Mouse (Mus musculus): Measurements from ENCODE around the gene Unc5a. TPM values are rescaled to one million over a fixed set of nuclear protein-coding genes. Genes with fewer than 3 reads are reported as not detected.

Gene Unc5a
- total RNA-seq, 2 experiments from 2014 or later, result 104 to 107 TPM

- DNase-seq (ENCODE audit: low spot score in 2 of 2), result no peak
These were observed 48.4 kb downstream of the Unc5a start for GRCm38 (mm10) chr13:54997568-54997967.

DNA sequence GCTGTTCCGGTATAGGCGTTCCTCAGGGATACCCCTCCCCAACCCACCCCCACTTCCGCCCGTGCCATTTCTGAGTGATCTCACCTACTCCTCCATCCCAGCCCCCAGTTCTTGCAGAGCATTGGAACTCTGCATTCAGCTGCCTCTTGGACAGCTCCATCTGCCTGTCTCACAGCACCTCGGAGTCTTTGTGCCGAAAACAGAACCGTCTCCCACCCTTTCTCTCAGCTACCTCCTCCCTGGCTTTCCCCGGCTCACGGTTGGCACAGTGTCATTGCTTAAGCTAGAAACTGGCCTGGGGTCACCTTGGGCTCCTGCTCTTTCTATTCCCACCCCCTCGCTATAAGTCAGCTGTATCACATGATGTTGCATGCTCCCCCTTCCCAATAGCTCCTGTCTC is 51.2 kb downstream of the Unc5a start:
- peak; percentile 53 to 74 for DNase-seq (ENCODE audit: low spot score in 2 of 2)

GRCm38 (mm10) chr13:55002090-55002489 is 52.9 kb downstream of the Unc5a start:
- DNase-seq (ENCODE audit: low spot score in 2 of 2), result peak; percentile 48 to 51

DNA sequence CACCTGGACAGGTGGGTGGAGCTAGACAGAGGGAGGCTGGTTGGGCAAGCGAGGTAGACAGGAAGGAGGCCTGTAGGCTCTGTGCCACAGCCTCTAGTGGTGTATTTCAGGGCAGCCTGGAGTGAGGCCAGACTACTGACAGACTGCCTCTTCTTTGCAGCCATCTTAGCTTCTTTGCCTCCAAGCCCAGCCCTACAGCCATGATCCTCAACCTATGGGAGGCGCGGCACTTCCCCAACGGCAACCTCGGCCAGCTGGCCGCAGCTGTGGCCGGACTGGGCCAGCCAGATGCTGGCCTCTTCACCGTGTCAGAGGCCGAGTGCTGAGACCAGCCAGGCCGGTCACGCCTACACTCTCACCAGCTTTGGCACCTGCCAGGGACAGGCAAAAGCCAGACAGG is 55.4 kb downstream of the Unc5a start:
- no peak for DNase-seq (ENCODE audit: low spot score in 2 of 2)

- peak in 1 of 2 experiments; percentile 52 for DNase-seq (ENCODE audit: low spot score in 2 of 2)
These were observed 56.6 kb downstream of the Unc5a start for GRCm38 (mm10) chr13:55005691-55006414.

DNA sequence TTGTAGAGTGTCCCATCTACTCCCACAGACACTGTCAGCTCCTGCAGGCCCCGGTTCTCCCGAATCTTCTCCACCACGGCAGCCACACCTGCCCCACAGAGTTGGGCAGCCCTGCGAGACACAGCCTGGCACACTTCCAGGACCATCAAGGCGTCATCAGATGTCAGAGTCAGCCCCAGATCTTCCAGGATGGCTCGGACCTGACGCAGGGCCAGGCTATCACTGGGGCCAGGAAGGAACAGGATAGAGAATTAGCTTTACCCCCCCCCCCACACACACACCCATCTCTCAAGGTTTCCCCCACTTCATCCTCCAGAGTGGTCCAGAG is 57.2 kb downstream of the Unc5a start:
- DNase-seq (ENCODE audit: low spot score in 2 of 2), result peak in 1 of 2 experiments; percentile 31

DNA sequence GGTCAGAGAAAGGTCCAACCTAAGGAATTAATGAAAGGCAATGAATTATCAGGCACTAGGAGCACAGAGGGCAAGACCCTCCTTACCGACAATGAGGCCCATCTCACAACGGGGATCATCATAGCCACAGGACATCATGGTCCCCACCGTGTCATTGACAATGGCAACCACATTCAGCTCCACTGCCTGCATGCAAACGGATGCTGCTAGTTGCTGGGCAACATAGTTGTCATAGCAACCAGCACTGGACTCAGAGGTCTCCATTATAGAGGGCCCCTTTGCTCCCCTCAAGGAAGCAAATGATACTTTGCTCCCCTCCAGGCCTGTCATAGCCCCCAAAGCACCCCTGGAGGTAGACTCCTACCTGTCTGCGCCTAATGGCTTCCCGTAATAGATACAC is 59.4 kb downstream of the Unc5a start:
- no peak for DNase-seq (ENCODE audit: low spot score in 2 of 2)

DNA sequence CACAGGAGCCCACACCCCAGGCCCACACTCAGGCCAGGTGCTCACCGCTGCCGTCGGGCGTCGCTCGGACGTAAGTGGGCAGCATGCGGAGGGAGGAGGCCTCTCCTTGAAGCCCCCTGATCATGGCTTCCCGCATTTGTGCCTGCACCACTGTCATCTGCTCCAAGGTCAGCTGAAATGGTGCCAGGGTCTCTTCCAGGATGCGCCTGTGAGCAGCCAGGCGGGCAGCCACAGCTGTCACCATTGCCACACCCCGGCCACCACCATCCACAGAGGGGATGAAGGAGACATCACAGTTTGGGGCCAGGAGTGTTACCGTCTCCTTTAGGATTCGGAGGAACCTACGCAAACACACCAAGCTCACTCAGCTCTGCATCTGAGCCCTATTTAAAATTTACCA is 61.9 kb downstream of the Unc5a start:
- no peak for DNase-seq (ENCODE audit: low spot score in 2 of 2)

DNA sequence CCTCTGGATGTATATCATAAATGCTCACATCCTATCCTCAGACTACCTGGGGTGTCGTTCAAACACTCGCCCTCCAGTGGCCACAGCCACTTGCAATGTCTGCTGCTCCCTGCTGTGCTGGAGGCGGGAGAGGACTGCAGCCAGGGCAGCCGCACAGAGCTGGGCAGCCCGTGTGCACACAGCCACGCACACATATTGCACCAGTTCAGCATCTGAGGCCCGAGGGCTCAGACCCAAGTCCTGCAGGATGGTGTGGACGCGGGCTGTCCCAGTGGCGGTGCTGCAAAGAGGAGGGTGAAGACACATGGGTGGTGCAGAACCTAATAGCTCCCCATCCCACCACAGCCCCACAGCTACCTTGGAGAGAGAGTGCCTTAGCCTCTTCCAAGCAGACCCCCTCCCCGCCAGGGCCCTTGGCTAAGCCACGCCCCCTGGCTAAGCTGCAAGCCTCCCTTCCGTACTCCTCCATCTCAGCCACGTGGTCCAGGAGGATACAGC is 62.8 kb downstream of the Unc5a start:
- no peak for DNase-seq (ENCODE audit: low spot score in 2 of 2)

- no peak for DNase-seq (ENCODE audit: low spot score in 2 of 2)
These were observed 64.6 kb downstream of the Unc5a start for GRCm38 (mm10) chr13:55013702-55014344.

GRCm38 (mm10) chr13:55014451-55014850 is 65.2 kb downstream of the Unc5a start:
- no peak for DNase-seq (ENCODE audit: low spot score in 2 of 2)

DNA sequence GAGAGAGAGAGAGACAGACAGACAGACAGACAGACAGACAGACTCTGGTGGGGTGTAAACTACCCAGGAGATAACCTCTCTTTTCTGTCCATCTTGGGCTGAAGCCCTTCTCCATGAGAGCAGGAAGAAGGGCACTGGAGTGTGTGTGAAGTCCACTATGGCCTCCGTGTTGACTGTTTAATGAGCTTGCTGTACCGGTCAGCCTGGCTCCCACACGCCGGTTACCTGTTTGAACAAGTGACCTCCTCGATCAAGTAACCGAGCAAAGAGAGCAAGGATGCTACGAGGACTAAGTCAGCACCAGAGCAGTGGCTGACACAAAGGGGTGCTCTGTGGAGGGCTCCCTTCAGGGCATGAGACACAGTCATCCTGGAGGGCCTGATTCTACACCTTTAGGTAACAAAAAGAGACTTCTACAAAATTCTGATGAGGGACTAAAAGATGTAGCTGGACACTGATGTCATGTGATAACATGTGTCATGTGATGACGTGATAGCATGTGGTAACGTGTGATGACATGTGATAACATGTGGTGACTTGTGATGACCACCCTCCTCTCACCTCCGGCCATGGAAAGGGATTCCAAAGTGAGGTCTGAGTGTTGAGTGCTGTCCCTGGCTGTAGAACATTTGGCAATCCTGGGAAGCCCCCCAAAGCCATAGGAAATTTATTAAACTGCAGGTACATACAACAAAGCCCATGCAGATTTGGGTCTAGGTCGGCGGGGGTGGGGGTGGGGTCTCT is 68.1 kb downstream of the Unc5a start:
- no peak for DNase-seq (ENCODE audit: low spot score in 2 of 2)

- no peak for DNase-seq (ENCODE audit: low spot score in 2 of 2)
These were observed 68.8 kb downstream of the Unc5a start for GRCm38 (mm10) chr13:55017898-55018599.

GRCm38 (mm10) chr13:55018700-55019099 is 69.5 kb downstream of the Unc5a start:
- DNase-seq (ENCODE audit: low spot score in 2 of 2), result no peak

- no peak for DNase-seq (ENCODE audit: low spot score in 2 of 2)
These were observed 70.0 kb downstream of the Unc5a start for GRCm38 (mm10) chr13:55019181-55019580.

- no peak for DNase-seq (ENCODE audit: low spot score in 2 of 2)
These were observed 70.8 kb downstream of the Unc5a start for GRCm38 (mm10) chr13:55020051-55020450.

GRCm38 (mm10) chr13:55021194-55021779 is 72.1 kb downstream of the Unc5a start, which contains the start of gene Hk3:
Hk3 (minus strand) TSS chr13:55021385.
- no peak for DNase-seq (ENCODE audit: low spot score in 2 of 2)

DNA sequence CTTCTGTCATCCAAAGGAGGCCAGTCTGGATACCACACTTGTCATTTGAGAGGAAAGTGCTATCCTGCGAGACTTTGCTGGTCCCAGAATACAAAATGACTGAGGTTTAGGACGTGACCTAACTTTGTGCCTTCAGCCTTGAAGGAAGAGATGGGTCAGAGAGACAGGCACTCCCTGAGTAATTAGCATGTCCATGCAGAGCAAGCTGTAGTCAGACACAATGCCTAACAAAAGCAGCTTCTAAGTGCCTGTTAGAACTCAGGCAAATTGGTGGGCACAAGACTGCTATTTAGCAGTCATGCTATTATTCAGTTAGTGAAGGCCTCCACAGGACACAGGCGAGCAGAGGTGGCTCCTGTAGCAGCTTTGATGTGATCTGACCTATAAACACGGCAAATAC is 73.0 kb downstream of the Unc5a start:
- DNase-seq (ENCODE audit: low spot score in 2 of 2), result no peak

- no peak for DNase-seq (ENCODE audit: low spot score in 2 of 2)
These were observed 73.5 kb downstream of the Unc5a start for GRCm38 (mm10) chr13:55022715-55023114.

DNA sequence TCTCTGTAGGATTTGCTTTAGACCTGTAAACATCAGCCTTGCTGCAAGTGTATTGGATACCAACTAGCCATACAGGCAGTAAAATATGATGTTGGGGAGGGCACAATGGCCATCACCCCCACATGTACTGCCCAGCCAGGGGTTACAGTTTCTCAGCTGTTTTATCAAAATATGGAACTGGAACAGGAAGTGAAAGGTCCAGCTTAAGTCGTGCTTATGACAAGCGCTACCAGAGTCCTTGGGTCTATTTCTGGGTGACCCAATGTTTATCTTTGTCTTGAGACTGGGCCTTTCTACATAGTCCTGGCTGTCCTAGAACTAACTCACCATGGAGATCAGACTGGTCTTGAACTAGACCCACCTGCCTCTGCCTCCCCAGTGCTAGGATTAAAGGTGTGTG is 75.0 kb downstream of the Unc5a start:
- DNase-seq (ENCODE audit: low spot score in 2 of 2), result no peak

- DNase-seq (ENCODE audit: low spot score in 2 of 2), result no peak
These were observed 90.8 kb downstream of the Unc5a start for GRCm38 (mm10) chr13:55040016-55040415.
